Mouse (Mus musculus) c-Kit-negative CD71-positive TER-119-positive erythroid progenitor cells, embryonic 14.5 days (primary cell): ENCODE results near the gene Fstl1.
A peak's percentile ranks its signal among the peaks of the same experiment; 100 is the strongest.

ENCODE experiments used
- DNase-seq: peaks from one replicate; pipeline ENCODE4 v3.0.0-alpha.2; 2013; ENCODE audit warnings: low read depth, low spot score

The Fstl1 gene

GRCm38 (mm10) chr16:37817986-37818385, 41.3 kb downstream of the Fstl1 start:
- no peak for DNase-seq

GRCm38 (mm10) chr16:37823949-37824348, 47.3 kb downstream of the Fstl1 start:
- DNase-seq = no peak

- no peak for DNase-seq
These were observed 48.3 kb downstream of the Fstl1 start for GRCm38 (mm10) chr16:37824778-37825505.

- DNase-seq = no peak
These were observed 49.6 kb downstream of the Fstl1 start for GRCm38 (mm10) chr16:37826286-37826685.

GRCm38 (mm10) chr16:37831041-37831440, 54.4 kb downstream of the Fstl1 start:
- DNase-seq = no peak

- DNase-seq = no peak
These were observed 60.9 kb downstream of the Fstl1 start for GRCm38 (mm10) chr16:37837571-37837970.

GRCm38 (mm10) chr16:37842439-37842838, 65.8 kb downstream of the Fstl1 start:
- no peak for DNase-seq

- DNase-seq = no peak
These were observed 67.1 kb downstream of the Fstl1 start for GRCm38 (mm10) chr16:37843740-37844139.

- no peak for DNase-seq
These were observed 68.7 kb downstream of the Fstl1 start for GRCm38 (mm10) chr16:37845202-37845925.

- DNase-seq = no peak
These were observed 70.4 kb downstream of the Fstl1 start for GRCm38 (mm10) chr16:37847081-37847480.

- no peak for DNase-seq
These were observed 74.7 kb downstream of the Fstl1 start for GRCm38 (mm10) chr16:37851366-37851765.

GRCm38 (mm10) chr16:37853279-37853678, 76.6 kb downstream of the Fstl1 start:
- DNase-seq = no peak

- no peak for DNase-seq
These were observed 77.4 kb downstream of the Fstl1 start for GRCm38 (mm10) chr16:37854054-37854453.

GRCm38 (mm10) chr16:37854593-37854992, 77.9 kb downstream of the Fstl1 start:
- DNase-seq = no peak

GRCm38 (mm10) chr16:37855583-37855982, 78.9 kb downstream of the Fstl1 start:
- no peak for DNase-seq

- no peak for DNase-seq
These were observed 79.7 kb downstream of the Fstl1 start for GRCm38 (mm10) chr16:37856327-37856726.

- DNase-seq = no peak
These were observed 80.8 kb downstream of the Fstl1 start for GRCm38 (mm10) chr16:37857495-37857894.

- DNase-seq = no peak
These were observed 83.5 kb downstream of the Fstl1 start for GRCm38 (mm10) chr16:37860213-37860612.

- DNase-seq = no peak
These were observed 84.4 kb downstream of the Fstl1 start, which contains the start of gene Gm36028 for GRCm38 (mm10) chr16:37861029-37861428. Gene Gm36028 (minus strand): TSS chr16:37861146.

- DNase-seq = no peak
These were observed 87.2 kb downstream of the Fstl1 start for GRCm38 (mm10) chr16:37863876-37864275.

GRCm38 (mm10) chr16:37865841-37866240, 89.2 kb downstream of the Fstl1 start:
- DNase-seq = no peak

GRCm38 (mm10) chr16:37867791-37868505, 91.3 kb downstream of the Fstl1 start, which contains the start of gene Lrrc58:
Gene Lrrc58 (plus strand): TSS chr16:37868389.
- DNase-seq = peak; percentile 5
